In the genomic region with DNA sequence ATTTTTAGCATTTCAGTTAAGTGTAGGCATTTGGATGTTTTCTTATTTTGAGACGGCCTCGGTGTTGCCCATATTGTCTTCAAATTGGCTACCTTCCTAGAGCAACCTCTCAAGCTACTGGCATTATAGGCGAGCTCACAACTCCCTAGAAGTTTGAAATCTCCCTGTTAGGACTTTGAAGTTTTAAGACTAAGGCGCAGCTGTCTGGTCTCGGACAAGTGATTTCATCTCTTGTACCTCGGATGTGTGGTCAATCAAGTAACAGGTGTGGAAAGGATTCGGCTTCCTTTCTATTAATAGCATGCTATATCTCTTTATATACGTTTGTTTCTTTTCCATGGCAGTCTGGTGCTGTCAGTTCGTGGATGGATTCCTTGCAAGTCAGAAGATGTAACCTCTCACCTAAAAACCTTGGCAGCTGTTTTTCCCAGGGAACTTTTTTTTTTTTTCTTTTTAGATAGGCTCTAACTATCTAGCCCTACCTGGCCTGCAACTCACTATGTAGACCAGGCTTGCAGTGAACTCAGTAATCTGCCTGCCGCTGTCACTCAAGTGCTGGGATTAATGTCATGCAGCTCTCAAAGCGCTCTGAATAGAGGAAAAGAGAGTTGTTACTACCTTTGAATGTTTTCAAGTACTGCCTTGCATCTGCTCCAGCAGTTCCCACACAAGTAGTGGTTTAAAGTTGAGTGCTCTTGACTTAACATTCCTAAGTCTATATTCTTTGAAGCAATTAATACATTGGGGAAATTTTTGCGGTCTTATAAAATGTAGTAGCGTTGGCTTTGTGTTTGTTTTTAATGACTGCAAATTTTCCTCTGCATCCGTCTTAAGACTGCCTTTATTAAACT, we compare ENCODE assay signal across 7 mouse cellular contexts. TPM values are rescaled to one million over a fixed set of nuclear protein-coding genes. Genes with fewer than 3 reads are reported as not detected.
A peak's percentile ranks its signal among the peaks of the same experiment; 100 is the strongest.
DNase-seq lines count a peak whose midpoint lies in the region; ATAC-seq lines count a peak whose summit lies in the region.

No protein-coding gene starts in this region.

- no peak for ATAC-seq in forebrain, embryonic 16.5 days
- no peak for ATAC-seq in liver, embryonic 16.5 days (ENCODE audit: low read depth)

- H3K36me3 ChIP-seq in forebrain, embryonic 16.5 days (ENCODE audit: control insufficient read depth, insufficient read depth), result peaks cover 21% of the 10 kb centered on the region
- peaks cover 39% of the 10 kb centered on the region for H3K36me3 ChIP-seq in liver, embryonic 16.5 days (ENCODE audit: control insufficient read depth, insufficient read depth)

- no peaks in the 10 kb centered on the region for H3K27me3 ChIP-seq in forebrain, embryonic 16.5 days (replicated peaks; ENCODE audit: control insufficient read depth, insufficient read depth, low read length)
- H3K27me3 ChIP-seq in liver, embryonic 16.5 days (ENCODE audit: control insufficient read depth, insufficient read depth, low read depth, low read length), result no peaks in the 10 kb centered on the region

- peaks cover 23% of the 10 kb centered on the region for H3K4me1 ChIP-seq in forebrain, embryonic 16.5 days (replicated peaks; ENCODE audit: control insufficient read depth, insufficient read depth, low read length)
- peaks cover 17% of the 10 kb centered on the region for H3K4me1 ChIP-seq in liver, embryonic 16.5 days (ENCODE audit: control insufficient read depth, low read depth, low read length)

- intact Hi-C loops in left cerebral cortex, postnatal 10 days (cut with DNase I), result loop anchor here (5.0 kb wide), 1 partner anchor 101 kb away; no protein-coding TSS in a partner anchor

- no peak overlapping the region for H3K27ac ChIP-seq in forebrain, embryonic 16.5 days (ENCODE audit: low read length)
- peak overlapping the region; percentile 89; the same call in 1 of the 2 replicates for H3K27ac ChIP-seq in liver, embryonic 16.5 days (ENCODE audit: low read length)

- H3K4me2 ChIP-seq in forebrain, embryonic 16.5 days (ENCODE audit: low read length), result peak overlapping the region; percentile 96
- H3K4me2 ChIP-seq in liver, embryonic 16.5 days (ENCODE audit: low read depth, low read length), result peak overlapping the region; percentile 88

- H3K9ac ChIP-seq in forebrain, embryonic 16.5 days (replicated peaks; ENCODE audit: low read depth, low read length), result peak overlapping the region; percentile 90; the same call in 1 of the 2 replicates
- peak overlapping the region; percentile 90 for H3K9ac ChIP-seq in liver, embryonic 16.5 days (ENCODE audit: low read depth, low read length)

- no peaks in the 10 kb centered on the region for H3K9me3 ChIP-seq in forebrain, embryonic 16.5 days (ENCODE audit: control insufficient read depth, low read length)
- no peaks in the 10 kb centered on the region for H3K9me3 ChIP-seq in liver, embryonic 16.5 days (replicated peaks; ENCODE audit: control insufficient read depth, low read length)

- peak overlapping the region; percentile 96 for H3K4me3 ChIP-seq in forebrain, embryonic 16.5 days (replicated peaks; ENCODE audit: low read length)
- H3K4me3 ChIP-seq in liver, embryonic 16.5 days (ENCODE audit: low read depth, low read length), result peak overlapping the region; percentile 94

- 61% methylated on average over 14 of the region's 14 CpGs for WGBS in forebrain, embryonic 16.5 days
- 46% methylated on average over 14 of the region's 14 CpGs for WGBS in liver, embryonic 16.5 days (ENCODE audit: insufficient replicate concordance)

- peak; percentile 2 for DNase-seq in thymus, postnatal 0 days (ENCODE audit: low spot score)
- no peak for DNase-seq in thymus, postnatal 10 days (ENCODE audit: low spot score in 2 of 2)
- no peak for DNase-seq in adrenal gland, postnatal 25 days
- no peak for DNase-seq in frontal cortex, adult 2 months (ENCODE audit: extremely low spot score in 1 of 2, low spot score in 1 of 2)
- DNase-seq in left cerebral cortex, postnatal 10 days (ENCODE audit: extremely low spot score in 1 of 2, low spot score in 2 of 2), result no peak

RNA-seq across cellular contexts. Expression of gene Sf3b3, which starts 1.3 kb away (rescaled TPM):
- polyA plus RNA-seq in thymus, postnatal 0 days (2015; fragmentation: Nextera tagmentation; extraction: Ambion mirVana), result 119 and 122 TPM in 2 replicates
- 124 and 136 TPM in 2 replicates for polyA plus RNA-seq in forebrain, embryonic 16.5 days (2015; fragmentation: Nextera tagmentation; extraction: Ambion mirVana)
- polyA plus RNA-seq in liver, embryonic 16.5 days (2015; fragmentation: Nextera tagmentation; extraction: Ambion mirVana), result 56.5 and 58.4 TPM in 2 replicates
- 81.6 and 86.5 TPM in 2 replicates for total RNA-seq in adrenal gland, postnatal 25 days (2021)
- polyA plus RNA-seq in frontal cortex, adult 2 months (2012; rRNA removed), result 39.5 and 39.9 TPM in 2 replicates
- 10 to 100 TPM; 56.0 to 58.3 TPM for total RNA-seq in left cerebral cortex, postnatal 10 days (2021)

RNA-seq across cellular contexts. Expression of gene Cog4, which starts 1.5 kb away (rescaled TPM):
- 46.2 and 49.3 TPM in 2 replicates for polyA plus RNA-seq in thymus, postnatal 0 days (2015; fragmentation: Nextera tagmentation; extraction: Ambion mirVana)
- polyA plus RNA-seq in forebrain, embryonic 16.5 days (2015; fragmentation: Nextera tagmentation; extraction: Ambion mirVana), result 65.0 and 69.3 TPM in 2 replicates
- polyA plus RNA-seq in liver, embryonic 16.5 days (2015; fragmentation: Nextera tagmentation; extraction: Ambion mirVana), result 28.4 and 29.7 TPM in 2 replicates
- 75.8 and 100 TPM in 2 replicates for total RNA-seq in adrenal gland, postnatal 25 days (2021)
- 37.2 and 40.9 TPM in 2 replicates for polyA plus RNA-seq in frontal cortex, adult 2 months (2012; rRNA removed)
- total RNA-seq in left cerebral cortex, postnatal 10 days (2021), result 10 to 100 TPM; 50.8 to 59.0 TPM

RNA-seq across cellular contexts. Expression of gene Il34, which starts 42.1 kb away (rescaled TPM):
- polyA plus RNA-seq in thymus, postnatal 0 days (2015; fragmentation: Nextera tagmentation; extraction: Ambion mirVana), result 10.5 and 11.8 TPM in 2 replicates
- polyA plus RNA-seq in forebrain, embryonic 16.5 days (2015; fragmentation: Nextera tagmentation; extraction: Ambion mirVana), result 5.4 and 5.7 TPM in 2 replicates
- polyA plus RNA-seq in liver, embryonic 16.5 days (2015; fragmentation: Nextera tagmentation; extraction: Ambion mirVana), result 0.31 TPM in 1 of 2 replicates, not detected in the other
- total RNA-seq in adrenal gland, postnatal 25 days (2021), result 21.6 and 38.6 TPM in 2 replicates
- polyA plus RNA-seq in frontal cortex, adult 2 months (2012; rRNA removed), result 110 and 119 TPM in 2 replicates
- 10 to 100 TPM; 74.9 to 82.0 TPM for total RNA-seq in left cerebral cortex, postnatal 10 days (2021)

RNA-seq across cellular contexts. Expression of gene Fuk, which starts 54.4 kb away (rescaled TPM):
- 4.9 and 5.2 TPM in 2 replicates for polyA plus RNA-seq in thymus, postnatal 0 days (2015; fragmentation: Nextera tagmentation; extraction: Ambion mirVana)
- 8.2 and 8.4 TPM in 2 replicates for polyA plus RNA-seq in forebrain, embryonic 16.5 days (2015; fragmentation: Nextera tagmentation; extraction: Ambion mirVana)
- 2.7 and 2.9 TPM in 2 replicates for polyA plus RNA-seq in liver, embryonic 16.5 days (2015; fragmentation: Nextera tagmentation; extraction: Ambion mirVana)
- 10.5 and 12.0 TPM in 2 replicates for total RNA-seq in adrenal gland, postnatal 25 days (2021)
- polyA plus RNA-seq in frontal cortex, adult 2 months (2012; rRNA removed), result 15.8 and 18.4 TPM in 2 replicates
- total RNA-seq in left cerebral cortex, postnatal 10 days (2021), result 10 to 100 TPM; 11.5 to 12.0 TPM
